Mouse (Mus musculus) thymus, adult 18-20 months (tissue): ENCODE data around the gene Akt1s1.
A peak's percentile ranks its signal among the peaks of the same experiment; 100 is the strongest.

ENCODE experiments used
- DNase-seq, 2 experiments: peaks; one replicate each; pipeline ENCODE4 v3.0.0; 2022; ENCODE audit warnings: mixed read lengths in 2 of 2

Gene Akt1s1

DNA sequence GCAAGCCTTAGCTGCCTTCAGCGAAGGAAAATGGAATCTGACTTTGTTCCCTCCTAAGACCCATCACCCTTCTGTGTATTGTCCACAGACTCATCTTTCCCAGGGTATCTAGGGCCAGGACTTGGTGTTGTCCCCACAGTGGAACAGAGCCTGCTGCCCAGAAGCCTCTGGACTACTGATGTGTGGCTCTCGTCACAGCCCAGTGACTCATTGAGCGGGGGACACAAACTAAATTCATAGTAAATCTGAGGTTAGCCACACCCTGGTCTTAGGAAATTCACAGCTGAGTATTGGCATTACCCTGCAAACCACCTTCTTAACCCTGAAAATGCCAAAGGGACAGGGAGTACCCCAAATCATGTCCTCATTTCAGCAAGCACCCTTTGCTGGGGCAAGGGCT is 22.0 kb upstream of the Akt1s1 start:
- DNase-seq, result no peak

DNA sequence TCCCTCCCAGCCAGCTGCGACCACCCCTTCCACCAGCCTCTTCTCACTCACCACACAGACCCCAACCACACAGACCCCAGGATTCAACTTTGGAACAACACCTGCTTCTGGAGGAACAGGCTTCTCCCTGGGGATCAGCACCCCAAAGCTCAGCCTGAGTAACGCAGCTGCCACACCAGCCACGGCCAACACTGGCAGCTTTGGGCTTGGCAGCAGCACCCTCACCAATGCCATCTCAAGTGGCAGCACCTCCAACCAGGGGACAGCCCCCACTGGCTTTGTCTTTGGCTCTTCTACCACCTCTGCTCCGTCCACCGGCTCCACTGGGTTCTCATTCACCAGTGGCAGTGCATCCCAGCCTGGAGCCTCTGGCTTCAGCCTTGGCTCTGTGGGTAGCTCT is 20.1 kb upstream of the Akt1s1 start:
- no peak for DNase-seq

DNA sequence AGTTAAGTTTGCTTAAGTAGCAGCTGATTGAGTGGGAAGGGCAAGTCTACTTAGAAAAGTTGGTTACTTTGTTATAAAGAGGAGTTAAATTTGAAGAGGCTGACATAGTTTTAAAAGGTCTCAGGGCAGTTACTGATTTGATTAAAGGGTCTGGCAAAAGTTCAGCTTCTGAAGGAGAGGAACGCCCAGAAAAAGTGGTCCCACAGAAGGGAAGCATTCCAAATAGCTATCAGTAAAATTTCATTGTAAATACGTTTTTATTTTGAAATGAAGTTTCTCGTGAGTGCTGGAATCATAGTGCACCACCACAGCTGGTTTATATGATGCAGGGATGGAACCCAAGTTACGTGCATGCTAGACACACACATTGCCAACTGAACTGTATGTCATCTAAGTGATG is 16.0 kb upstream of the Akt1s1 start:
- no peak for DNase-seq

DNA sequence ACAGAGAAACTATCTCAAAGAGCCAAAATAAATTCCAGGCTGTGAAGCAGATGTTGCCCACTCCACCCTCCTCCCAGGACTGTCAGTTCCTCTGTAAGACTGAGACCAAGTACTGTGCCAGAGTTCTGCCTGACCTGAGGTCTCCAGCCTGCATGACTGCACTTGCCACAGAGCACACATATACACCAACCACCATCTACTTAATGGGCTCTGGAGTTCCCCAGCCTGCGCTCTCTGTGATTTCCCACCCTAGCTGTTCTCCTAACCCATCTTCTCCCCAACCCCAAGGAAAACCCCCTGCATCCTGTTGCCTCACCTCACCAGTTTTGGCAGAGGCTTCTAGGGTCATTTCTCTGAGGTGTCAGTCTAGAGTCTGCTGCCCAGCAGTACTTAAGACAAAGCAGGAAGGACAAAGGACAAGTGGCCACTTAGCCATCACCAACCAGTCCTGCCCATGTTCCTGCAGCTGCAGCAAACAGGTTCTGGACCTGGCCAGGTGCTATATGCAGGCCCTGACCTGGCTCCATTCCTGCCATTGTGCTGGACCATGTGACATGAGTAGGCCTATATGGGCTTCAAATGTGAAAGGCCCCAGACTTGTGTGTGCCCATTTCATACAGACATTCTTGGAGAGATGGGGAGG is 13.3 kb upstream of the Akt1s1 start:
- DNase-seq, result no peak

DNA sequence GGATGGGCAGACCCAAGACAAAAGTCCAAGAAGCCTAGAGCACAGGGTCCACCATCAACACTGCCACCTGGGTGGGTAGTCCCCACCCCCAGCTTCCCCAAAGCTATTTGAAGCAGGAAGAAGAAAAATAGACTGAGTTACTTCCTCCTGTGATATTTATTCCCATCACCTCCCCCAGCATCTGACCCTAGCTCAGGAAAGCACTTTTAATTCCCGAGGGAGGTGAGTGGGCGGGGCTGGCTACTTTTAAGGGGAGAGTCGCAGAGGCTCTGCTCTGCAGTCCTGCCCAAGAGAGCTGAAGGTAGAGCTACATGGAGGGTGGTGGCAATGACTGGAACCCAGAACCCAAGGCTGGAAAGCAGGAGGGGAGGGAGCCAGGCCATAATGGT is 12.8 kb upstream of the Akt1s1 start:
- DNase-seq, result no peak

DNA sequence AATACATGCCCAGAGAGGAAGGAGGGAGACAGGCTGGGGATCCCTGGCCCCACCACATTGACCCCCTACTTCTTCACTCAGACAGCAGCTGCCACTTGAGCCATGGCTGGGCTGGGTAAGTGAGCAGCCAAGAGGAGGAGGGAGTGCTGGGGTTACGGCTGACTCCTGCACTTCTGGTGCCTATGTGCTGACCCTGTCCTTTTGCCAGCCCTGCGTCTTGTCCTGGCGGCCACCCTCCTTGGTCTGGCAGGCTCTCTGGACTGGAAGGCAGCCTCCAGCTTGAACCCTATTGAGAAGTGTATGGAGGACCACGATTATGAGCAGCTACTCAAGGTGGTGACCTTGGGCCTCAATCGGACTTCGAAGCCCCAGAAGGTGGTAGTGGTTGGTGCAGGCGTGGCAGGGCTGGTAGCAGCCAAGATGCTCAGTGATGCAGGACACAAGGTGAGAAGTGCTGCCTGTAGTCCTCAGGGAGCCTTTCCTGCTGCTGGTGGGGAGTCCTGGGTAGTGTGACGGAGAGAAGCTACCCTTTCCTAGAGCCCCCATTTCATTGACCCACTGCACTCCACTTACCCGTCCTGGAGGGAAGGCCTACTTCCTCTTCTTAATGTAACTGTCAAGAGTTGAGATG is 12.3 kb upstream of the Akt1s1 start:
- no peak for DNase-seq

DNA sequence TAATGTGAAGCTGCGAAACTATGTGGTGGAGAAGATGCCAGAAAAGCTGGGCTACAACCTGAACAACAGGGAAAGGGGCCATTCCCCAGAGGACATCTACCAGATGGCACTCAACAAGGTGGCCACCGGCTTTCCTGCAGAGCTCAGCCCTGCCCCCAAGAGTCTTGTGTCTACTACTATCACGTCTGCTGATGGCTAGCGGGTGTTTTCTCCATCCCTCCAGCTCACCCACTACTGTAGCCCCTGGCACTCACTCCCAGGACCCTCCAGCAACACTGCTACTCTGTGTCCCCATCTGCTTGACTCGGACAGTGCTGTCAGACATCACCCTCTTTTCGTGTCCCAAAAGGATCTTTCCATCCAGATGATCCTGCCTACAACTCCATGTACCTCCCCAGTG is 10.7 kb upstream of the Akt1s1 start:
- DNase-seq, result no peak

DNA sequence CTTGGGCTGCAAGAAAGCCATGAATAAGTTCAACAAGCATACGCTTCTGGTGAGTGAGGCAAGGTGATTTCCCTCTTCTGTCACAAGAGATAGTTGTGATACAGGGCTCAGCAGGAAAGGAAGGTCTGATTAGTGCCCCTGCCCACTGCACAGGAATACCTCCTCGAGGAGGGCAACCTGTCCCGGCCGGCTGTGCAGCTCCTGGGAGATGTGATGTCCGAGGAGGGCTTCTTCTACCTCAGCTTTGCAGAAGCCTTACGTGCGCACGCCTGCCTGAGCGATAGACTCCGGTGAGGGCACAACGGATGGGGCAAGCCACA is 9.7 kb upstream of the Akt1s1 start:
- DNase-seq, result no peak

DNA sequence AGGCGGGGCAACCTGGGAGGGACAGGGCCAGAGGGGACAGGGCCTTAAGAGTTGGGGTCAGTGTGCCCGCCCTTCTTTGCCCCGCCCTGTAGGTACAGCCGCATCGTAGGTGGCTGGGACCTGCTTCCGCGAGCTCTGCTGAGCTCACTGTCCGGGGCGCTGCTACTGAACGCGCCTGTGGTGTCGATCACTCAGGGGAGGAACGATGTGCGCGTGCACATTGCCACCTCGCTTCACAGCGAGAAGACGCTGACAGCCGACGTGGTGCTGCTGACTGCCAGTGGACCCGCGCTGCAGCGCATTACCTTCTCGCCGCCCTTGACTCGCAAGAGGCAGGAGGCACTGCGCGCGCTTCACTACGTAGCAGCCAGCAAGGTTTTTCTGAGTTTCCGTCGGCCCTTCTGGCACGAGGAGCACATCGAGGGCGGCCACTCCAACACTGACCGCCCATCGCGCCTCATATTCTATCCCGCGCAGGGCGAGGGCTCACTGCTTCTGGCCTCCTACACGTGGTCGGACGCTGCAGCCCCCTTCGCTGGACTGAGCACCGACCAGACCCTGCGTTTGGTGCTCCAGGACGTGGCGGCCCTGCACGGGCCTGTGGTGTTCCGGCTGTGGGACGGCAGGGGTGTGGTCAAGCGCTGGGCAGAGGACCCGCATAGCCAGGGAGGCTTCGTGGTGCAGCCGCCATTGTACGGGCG is 9.2 kb upstream of the Akt1s1 start:
- DNase-seq, result no peak

DNA sequence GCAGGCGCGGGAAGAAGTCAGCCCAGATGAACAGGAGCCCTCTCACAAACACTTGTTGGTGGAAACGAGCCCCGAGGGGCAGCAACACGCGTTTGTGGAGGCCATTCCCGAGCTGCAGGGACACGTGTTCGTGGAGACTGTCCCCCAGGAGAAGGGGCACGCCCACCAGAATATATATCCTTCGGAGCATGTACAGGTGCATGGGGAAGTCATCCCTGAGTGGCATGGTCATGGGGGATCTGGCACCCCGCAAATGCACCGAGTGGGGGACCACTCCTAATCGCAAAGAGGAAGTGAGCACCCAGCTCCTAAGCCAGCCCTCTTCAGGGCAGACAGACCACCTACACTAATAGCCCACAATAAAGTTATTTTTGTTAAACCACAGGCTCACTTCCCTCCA is 8.4 kb upstream of the Akt1s1 start:
- no peak for DNase-seq

DNA sequence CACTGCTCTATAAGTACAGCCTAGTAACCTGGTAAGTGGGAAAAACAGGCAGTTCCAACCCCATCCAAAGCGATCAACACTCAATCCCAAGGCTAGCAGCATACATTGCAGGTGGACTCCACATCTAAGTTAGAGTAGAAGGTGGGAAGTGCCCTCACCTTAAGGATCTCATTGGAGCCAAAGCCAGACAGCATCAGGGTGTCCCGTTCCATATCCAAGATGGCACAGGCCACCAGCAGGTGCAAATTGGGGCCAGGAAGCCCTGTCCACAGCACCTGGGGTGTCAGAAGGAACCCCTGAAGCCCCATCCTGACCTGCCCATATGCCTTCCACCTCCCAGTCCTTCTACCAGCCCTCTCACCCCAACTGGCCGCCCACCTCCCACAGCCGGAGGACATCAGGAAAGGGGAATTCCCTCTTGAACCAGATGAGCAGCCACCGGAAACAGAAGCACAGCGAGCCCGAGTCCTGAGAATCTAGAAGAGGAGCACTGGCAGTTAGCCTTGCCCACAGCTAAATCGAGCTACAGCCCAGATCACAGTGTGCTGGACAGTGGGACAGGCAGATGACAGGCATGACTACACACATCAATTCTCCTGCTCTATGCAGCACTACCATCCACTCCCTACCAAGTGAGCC is 6.8 kb upstream of the Akt1s1 start:
- no peak for DNase-seq

DNA sequence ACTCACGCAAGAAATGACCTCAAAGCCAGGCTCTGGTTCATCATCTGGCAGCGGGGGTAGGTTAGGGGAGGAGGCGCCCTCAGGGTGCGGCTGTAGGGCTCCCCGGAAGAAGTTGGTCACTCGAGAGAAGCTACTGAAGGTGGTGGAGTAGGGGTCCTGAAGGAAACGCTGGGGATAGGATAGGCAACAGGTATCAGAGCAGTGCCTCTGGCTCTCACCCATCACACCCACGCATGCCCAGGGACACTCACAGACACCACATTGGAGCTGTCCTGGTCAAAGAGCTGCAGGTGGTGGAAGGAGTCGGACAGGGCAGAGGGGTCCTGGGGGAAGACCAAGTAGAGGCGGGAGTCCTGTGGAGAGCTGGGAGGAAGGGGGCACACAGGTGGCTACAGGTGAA is 3.8 kb upstream of the Akt1s1 start:
- DNase-seq, result no peak

DNA sequence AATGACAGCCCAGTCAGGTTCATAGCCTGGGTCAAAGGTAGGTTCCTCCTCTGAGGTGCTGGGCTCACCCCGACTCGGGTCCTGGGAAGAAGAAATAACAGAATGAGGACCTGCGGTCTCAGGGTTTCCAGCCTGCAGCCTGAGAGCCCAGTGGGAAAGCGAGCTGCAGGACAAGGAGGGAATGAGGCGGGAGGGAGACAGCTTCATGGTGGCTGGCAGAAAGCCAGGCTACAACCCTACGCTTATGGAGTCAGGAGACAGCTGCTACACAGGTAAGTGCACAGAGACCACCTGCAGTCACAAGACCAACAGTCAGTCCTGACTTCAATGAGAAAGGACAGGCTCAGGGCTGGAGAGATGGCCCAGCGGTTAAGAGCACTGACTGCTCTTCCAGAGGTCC is 2.0 kb upstream of the Akt1s1 start:
- DNase-seq, result no peak

DNA sequence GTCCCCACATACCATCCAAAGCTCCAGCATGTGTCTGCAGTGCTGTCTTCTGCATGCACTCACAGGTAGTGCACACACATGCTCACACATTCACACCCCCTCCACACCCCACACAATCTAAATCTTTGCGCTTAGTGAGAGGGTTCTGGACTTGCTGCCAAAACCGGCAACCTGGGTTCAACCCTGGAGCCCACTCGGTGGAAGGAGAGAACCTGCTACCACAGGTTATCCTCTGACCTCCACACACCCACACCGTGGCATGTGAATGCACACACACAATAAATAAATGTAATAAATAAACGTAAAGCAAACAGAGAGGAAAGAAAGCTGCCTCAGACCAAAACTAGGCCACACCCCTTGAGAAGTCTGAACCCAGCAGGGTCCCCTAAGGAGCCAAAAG is 1.0 kb upstream of the Akt1s1 start:
- peak in 1 of 2 experiments; percentile 36 for DNase-seq

DNA sequence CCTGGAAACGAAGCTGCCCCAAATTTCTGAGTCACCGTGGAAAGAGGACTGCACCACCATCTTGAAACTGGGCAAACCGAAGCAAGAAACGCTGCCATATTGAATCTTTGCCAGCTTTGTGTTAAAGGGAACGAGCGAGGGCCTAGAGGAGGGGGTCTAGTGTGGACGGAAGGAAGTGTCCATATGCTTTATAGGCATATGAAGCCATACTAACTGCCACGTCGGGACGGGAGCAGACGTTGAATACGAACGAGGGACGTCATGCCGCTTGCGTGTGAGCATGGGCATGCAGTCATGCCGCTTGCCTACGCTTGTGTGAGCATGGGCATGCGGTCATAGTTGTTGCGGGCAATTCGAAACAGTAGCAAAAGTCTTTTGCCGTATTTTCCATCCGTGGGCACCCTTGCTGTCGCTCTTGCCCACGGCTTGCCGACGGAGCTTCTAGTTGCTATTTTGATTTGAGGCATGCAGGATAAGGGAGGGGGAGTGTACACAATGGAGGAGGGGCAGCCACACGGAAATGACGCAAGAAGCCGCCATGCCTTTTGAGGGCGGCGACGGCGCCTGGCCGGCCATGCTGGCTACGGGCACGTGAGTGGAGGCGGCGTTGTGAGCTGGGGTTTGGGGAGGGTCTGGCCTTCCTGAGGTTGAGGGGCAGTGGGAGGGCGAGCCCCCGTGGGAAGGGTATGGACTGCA is 773 bp downstream of the Akt1s1 start:
- peak; percentile 84 to 91 for DNase-seq

DNA sequence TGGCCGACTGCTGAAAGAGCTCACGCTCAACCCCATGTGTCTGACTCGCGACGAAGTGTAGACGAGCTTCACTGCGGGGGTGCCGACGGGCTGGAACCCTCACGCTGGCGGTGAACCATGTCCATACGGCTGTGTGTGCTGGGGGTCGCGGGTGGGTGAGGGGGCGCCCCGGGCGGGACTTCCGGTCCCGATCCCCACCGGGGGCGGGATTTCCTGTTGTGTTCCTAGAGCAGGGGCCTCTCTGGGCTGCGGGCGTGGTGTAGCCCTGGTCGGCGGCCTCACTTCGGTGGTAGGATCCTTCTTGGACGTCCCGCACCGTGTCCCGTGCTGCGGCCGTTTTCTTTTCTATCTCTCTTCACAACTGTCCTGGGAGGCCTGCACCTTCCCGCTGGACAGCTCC is 1.4 kb downstream of the Akt1s1 start:
- peak in 1 of 2 experiments; percentile 65 for DNase-seq

DNA sequence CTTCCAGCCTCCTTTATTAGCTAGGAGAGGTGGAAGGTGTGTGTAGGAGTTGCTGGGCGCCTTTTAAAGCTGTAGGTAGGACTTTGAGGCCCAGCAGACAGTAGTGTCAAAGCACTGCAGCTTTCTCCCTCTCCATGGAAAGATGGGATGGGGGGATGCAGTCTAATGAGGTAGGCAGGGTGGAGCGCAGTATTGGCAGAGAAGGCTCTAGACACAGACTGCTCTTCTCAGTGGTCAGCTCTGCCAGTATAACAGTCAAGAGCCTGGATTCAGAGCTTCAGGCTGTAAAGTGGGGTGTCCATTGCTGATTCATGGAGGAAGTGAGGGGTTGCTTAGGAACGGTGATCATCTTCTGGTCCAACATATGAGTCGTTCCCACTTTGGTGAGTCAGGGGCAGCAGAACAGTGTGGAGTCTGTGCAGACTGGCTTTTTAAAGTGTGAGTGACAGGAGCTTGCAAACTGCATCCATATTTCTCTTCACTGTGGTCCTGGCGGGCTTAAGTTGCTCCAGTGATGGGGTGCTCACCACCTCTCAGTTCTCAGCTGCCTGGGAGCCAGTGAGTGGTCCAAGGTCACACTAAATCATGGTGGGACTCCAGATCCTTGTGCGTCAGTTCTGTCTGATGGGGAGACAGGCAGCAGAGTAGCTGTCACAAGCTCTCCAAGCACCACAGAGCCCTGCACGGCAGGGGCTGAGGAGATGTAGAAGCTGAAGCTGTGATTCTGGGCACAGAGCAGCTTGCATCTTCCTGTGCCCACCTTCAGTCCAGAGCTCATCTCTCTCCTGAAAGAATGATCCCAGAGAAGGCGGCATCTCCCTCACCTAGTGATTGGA is 2.2 kb downstream of the Akt1s1 start:
- DNase-seq, result no peak

DNA sequence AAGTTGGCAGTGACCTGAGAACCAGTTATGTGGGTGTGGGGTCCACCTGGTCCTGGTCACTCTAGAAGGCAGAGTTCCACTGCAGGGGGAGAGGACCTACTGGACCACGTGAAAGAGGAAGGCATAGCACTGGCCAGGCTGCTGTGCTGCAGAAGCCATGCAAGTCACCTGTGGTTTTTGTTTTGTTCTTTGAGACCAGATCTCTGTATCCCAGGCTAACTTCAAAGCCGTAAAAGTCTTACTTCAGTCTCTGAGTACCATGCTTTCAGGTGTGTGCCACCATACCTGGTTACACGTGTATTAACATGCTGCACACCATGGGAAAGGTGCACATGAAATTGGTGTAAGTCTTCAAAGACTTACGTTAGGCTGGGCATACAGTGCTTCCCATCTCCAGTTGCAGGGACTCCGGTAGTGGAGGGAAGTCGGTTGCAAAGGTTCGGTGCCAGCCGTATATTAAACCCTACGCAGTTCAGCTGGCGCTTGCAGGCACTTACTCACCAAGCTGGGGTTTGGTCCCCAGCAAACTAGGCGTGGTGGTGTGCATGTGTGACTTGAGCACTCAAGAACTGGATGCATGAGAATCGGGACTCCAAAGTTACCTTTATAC is 2.9 kb downstream of the Akt1s1 start:
- DNase-seq, result no peak

DNA sequence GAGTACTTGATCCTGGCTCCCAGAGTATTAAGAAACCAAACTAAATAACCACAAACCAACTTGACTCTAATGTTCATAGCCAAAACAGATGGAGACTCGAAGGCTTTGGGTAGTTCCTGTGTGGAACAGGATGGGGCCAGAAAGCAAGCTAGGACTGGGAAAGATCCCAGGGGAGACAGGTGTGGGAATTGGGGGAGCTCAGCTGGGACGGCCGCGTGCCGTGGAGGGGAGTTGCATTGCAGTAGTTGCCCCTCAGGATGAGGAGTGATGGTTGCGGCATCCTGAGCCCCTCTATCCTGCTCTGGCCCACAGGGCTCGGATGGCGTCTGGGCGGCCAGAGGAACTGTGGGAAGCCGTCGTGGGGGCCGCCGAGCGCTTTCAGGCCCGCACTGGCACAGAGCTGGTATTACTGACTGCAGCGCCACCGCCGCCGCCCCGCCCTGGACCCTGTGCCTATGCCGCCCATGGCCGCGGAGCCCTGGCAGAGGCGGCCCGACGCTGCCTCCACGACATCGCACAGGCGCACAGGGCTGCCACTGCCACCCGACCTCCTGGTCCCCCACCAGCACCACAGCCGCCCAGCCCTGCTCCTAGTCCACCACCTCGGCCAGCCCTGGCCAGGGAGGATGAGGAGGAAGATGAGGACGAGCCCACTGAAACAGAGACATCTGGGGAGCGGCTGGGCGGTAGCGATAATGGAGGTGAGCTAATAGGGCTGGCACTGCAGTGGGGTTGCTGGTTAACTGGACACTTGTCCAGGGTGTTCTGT is 3.7 kb downstream of the Akt1s1 start:
- DNase-seq, result no peak

DNA sequence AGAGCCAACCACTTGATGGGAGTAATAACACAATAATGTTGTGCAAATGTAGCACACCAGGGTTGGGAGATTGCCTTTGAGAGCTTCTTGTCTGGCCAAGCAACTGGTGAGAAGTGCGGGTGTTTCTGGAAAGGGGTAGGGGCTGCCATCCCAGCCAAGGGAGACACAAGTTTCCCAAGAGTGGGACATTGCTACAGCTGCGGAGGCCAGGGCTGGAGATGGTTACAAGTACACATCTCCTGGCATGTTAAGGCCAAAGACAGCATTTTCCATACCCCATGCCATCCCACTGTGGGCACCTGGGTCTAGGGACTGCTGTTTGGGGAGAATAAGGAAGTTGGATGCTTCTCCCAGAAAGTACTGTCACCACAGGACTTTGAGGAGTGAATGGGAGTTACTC is 4.3 kb downstream of the Akt1s1 start:
- DNase-seq, result no peak
